Mouse (Mus musculus): ENCODE results near the gene Stag2.

- TF ChIP-seq POLR2A (IDR thresholded peaks at IDR 0.05; ENCODE audit: control insufficient read depth, extremely low read depth, insufficient read depth, low read length, poor library complexity) (no peak), CTCF (IDR thresholded peaks at IDR 0.05; ENCODE audit: borderline replicate concordance, control insufficient read depth, extremely low read depth, insufficient read depth, low read length, poor library complexity) (no peak)
Measured at GRCm38 (mm10) chrX:42107137-42107536, 42.0 kb upstream of the Stag2 start.

Measured in thymus, adult 2 months (tissue).